Mouse (Mus musculus): ENCODE results near the gene Muc1.

DNA sequence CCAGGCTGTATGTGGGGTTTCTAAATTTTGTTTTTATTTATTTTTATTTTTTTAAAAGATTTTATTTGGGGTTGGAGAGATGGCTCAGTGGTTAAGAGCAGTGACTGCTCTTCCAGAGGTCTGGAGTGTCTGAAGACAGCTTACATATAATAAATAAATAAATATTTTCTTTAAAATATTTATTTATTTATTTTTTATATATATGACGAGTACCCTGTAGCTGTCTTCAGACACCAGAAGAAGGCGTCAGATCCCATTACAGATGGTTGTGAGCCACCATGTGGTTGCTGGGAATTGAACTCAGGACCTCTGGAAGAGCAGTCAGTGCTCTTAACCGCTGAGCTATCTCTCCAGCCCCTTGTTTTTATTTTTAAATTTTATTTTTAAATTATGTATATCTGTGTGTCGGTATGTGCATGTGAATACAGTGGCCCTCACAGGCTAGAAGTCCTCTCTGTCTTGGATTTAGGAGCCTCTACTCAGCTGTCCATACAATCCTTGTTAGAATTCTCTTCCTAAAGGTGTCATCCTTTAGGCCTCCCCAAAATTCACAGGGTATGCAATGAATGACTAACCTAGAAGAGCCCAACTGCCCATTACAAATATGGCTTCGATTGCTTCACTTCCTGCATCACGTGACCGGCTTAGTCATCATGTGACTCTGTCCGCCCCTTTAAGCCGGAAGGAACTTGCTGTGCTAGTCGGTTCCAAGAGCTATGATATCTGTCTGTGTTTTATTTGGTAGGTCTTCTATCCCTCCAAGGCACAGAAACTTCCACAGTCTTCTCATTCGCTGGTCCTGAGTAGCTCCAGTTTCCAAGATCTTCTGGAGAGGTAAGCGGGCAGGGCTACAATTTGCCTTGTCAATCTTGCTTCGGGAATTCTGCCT lies 26.4 kb upstream of the Muc1 start, which contains the start of gene Gba:
- TF ChIP-seq POLR2A (IDR thresholded peaks at IDR 0.05; ENCODE audit: borderline replicate concordance, low read depth, low read length): no peak
- no peak for TF ChIP-seq CTCF (IDR thresholded peaks at IDR 0.05; ENCODE audit: low read depth, low read length)

Data from bone marrow macrophage, adult 2 months (primary cell).